Mouse (Mus musculus): ENCODE results near the gene Map7.

The Map7 gene

GRCm38 (mm10) chr10:20152131-20152530 is 3.9 kb downstream of the Map7 start:
- DNase-seq (ENCODE audit: extremely low spot score, low read depth, low spot score), result no peak

- DNase-seq (ENCODE audit: extremely low spot score, low read depth, low spot score), result no peak
Measured at GRCm38 (mm10) chr10:20153507-20153906, 5.2 kb downstream of the Map7 start.

GRCm38 (mm10) chr10:20155401-20155800 is 7.1 kb downstream of the Map7 start:
- no peak for DNase-seq (ENCODE audit: extremely low spot score, low read depth, low spot score)

DNA sequence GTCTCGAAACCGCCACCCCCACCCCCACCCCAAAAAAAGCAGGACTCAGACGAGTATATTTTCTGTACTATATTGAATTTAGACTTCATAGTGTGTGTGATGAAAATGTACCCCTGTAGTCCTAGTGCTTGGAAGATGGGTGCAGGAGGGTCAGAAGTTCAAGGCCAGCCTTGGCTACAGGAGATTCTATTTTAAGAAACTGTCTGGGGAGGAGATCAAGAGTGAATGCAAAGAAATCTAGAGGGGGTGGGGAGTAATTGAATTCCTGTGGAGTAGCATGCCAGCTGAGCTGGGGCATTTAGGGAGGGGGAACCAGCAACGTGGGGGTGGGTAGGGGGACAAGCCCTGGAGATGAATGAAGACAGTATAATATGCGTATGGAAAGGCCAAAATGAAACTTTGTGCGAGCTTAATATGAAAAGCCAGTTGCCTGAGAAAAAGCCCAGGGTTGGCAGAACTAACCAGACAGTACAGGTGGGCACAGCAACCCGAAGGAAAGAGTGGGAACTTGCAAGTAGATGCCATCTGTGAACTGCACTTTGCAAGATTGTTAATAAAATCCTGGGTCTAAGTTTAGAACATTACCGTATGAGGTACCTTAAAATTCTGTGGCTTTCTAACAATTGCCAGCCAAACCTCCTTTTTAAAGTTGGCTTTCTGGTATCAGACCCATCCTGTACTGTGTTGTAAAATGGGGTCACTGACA is 8.9 kb downstream of the Map7 start:
- DNase-seq (ENCODE audit: extremely low spot score, low read depth, low spot score), result no peak

DNA sequence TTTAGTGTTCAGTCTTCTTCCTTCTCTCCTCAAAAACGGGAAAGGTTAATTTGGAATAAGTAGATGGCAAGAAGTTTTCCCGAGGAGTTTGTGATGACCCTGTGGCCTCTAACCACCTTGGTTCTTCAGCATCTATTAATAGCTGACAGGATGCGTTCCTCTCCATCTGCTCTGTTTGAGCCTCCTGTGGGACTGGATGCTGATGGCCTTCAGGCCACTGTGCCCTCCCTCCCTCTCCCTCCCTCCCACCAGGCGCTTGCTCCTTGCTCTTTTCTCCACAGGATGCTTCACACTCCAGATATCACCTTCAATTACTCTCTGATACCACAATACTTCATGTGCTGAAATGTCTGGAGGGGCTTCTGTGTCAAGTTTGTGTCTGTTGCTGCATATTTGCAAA is 10.5 kb downstream of the Map7 start:
- DNase-seq (ENCODE audit: extremely low spot score, low read depth, low spot score), result no peak

GRCm38 (mm10) chr10:20159308-20159707 is 11.0 kb downstream of the Map7 start:
- no peak for DNase-seq (ENCODE audit: extremely low spot score, low read depth, low spot score)

- no peak for DNase-seq (ENCODE audit: extremely low spot score, low read depth, low spot score)
Measured at GRCm38 (mm10) chr10:20160914-20161313, 12.6 kb downstream of the Map7 start.

DNA sequence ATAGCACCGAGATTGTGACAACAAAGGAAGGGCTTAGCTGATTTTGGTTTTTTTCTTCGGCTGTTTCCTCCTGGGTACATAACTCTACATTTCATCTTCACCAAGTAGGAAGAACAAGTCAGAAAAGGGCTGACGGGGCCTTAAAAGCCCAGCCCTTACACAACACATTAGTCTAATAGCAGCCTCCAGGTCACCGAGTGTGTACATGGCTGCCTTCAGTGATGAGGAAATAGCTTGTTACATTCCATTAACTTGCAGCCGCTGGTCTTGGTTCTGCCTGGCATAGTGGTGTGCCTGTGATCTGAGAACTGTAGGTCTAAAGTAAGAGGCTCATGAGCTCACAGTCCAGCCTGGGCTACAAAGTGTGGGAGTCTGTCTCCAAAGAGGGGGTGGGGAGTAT is 16.5 kb downstream of the Map7 start:
- DNase-seq (ENCODE audit: extremely low spot score, low read depth, low spot score), result no peak

DNA sequence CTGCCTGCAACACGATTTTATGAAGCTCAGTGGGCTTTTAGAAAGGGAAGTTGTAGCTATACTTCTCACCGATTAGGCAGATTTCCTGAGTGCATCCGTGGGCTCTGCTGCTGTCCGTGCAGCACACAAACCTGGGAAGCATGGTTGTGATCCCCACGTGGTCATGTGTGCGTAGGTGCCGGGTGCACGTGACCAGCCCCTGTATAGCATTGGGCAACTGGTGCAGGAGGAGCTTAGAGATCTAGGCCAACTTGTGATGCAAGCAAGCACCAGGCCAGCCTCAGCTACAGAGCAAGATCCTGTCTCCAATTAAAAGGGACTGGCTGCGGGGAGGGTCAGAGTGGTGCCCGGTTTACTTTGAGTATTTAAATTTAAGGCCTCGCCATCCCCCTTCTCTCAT is 18.5 kb downstream of the Map7 start:
- DNase-seq (ENCODE audit: extremely low spot score, low read depth, low spot score), result no peak

DNA sequence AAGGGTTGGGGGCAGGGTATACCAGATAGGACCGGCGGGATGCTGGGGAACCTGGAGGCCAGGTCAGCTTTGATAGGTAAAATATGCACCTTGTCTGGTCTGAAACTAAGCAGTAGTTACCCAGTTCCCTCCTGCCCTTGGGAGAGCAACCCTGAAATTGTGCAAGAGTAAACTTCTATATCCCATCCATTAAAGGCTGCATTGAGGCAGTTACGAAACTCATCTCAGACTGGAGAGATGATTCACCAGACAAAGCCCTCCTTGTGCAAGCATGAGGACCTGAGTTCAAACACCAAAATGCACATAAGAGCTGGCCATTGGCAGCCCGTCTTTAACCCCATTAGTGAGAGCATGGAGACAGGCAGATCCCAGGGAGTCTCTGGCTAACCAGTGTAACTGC is 19.2 kb downstream of the Map7 start:
- DNase-seq (ENCODE audit: extremely low spot score, low read depth, low spot score), result no peak

DNA sequence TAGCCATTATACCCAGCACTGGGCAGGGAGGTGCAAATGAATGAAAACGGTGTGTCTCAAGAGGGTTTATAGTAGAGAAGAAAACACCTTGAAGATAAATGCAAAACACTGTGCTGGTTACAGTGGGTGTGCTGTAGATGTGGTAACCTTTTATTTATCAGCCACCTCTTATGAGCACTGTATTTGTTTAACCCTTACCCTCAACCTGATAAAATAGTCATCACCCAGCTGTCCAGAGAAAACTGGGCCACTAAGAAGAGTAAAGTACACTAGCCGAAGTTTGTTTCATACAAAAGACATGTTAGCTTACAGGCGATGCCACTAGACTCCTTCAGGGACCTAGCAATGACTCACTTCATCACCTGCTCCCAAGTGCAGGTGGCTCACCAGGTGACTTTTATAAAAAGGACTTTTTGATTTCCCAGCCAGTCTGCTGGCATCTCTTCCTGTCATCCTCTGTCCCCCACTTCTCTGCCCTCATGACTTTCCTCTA is 21.0 kb downstream of the Map7 start:
- DNase-seq (ENCODE audit: extremely low spot score, low read depth, low spot score), result no peak

GRCm38 (mm10) chr10:20169927-20170604 is 21.8 kb downstream of the Map7 start:
- no peak for DNase-seq (ENCODE audit: extremely low spot score, low read depth, low spot score)

DNA sequence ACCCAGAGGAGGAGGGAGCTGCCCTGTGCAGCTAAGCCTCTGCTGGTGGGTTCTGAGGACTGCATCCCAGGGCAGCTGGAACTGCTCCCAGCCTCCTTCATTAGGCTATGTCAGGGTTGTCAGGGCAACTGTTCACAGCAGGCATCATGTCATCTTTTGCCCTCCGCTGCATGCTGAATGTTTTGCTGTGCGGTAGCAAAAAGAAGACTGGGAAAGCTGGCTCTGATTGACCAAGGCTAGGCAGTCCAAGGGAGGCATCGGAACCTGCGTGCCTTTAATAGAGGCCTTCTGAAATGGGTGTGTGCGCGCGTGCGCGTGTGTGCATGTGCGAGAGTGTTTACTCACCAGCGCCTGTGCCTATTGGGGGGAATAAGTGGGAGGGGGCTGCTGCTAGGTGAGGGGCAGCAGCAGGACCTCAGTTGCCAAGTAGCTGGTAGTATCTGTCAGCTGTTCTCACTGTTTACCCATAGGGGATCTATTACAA is 22.4 kb downstream of the Map7 start:
- no peak for DNase-seq (ENCODE audit: extremely low spot score, low read depth, low spot score)

- DNase-seq (ENCODE audit: extremely low spot score, low read depth, low spot score), result no peak
Measured at GRCm38 (mm10) chr10:20171209-20171608, 22.9 kb downstream of the Map7 start.

- DNase-seq (ENCODE audit: extremely low spot score, low read depth, low spot score), result no peak
Measured at GRCm38 (mm10) chr10:20171756-20172155, 23.5 kb downstream of the Map7 start.

DNA sequence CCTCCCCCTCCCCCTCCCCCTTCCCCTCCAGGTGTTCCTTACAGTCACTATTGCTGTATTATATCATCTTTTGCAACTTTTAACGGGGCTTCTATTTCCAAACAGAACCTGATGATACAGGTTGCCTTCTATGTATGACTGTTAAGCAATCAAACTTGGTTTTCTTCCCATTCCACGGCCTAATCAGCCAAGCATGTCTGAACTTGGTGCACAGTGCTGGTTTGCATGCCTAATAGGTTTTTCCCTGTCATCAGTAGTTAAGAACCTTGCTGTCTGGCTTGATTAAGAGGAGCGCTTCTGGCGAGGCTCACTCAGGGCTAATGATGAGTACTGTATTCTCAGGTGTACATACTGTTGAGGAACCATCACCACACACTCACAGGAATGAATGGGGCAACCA is 25.5 kb downstream of the Map7 start:
- no peak for DNase-seq (ENCODE audit: extremely low spot score, low read depth, low spot score)

DNA sequence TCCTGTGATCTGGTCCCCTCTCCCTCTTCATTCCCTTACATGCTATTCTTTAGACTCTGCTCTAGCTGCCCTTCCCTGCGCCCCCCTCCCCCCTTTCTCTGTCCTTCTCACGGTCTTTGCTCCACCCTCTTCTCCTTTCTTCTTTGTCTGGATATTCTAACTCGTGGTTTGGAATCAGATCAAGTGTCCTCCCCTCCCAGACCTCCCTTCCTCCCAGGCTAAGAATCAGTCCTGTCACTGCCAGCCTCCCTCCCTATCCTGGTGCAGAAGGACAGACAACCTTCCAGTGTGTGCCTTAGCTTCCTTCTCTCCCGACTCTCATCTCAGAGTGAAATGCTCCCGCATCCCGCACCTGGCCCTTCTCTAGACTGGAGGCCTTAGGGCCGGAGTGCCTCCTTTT is 27.8 kb downstream of the Map7 start:
- DNase-seq (ENCODE audit: extremely low spot score, low read depth, low spot score), result no peak

DNA sequence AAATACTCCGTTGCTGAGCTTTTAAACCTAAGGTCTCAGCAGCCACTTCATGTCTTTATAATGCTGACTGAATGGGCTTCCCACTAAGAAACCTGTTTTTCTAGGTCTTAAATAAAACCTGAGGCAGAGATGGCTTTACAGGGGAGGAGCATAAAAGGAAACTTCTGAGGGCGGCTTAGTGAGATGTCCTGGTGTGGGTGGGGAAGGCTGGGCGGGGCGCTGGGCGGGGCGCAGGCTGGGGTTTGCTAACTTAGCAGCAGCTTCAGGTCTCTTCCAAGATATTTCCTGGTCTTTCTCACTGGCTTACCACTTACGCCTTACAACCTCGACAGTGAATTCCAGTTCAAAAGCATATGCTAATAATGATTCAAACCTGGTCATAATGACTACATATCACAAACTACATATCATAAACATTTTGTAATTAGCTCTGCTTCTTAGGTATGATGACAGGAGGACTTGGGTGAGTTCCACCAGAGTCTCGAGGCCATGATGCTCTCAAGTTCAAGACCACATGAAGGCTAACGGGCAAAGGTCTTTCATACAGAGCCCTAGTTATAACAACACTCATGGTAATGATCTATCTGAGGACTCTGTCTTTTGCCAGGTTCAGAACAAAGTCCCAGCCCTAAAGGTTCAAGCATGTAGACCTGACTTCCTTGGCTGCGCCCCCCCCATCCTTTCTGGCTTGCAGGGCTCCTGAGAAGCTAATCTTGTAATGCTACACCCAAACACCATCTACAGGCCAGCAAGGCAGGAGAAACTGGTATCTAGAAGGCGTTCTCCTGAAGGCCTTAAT is 30.7 kb downstream of the Map7 start:
- DNase-seq (ENCODE audit: extremely low spot score, low read depth, low spot score), result no peak

DNA sequence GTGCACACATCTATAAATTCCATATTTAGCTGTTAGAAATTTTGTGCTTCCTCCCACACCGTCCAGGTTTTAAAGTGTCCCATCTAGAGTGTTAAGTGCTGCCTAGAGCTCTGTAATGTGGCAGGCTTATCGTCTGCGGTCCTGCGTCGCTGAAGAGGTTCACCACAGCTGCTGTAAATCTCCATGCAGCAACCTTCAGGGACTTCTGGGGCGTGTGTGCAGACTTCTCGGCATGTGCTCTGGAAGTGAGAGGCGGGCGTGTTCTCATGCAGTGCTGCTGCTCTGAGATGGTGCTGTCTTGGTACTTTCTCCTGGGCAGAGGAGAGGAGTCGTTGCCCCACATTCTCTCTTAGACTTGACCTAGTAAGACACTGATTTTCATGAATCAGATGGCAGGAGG is 32.9 kb downstream of the Map7 start:
- no peak for DNase-seq (ENCODE audit: extremely low spot score, low read depth, low spot score)

- no peak for DNase-seq (ENCODE audit: extremely low spot score, low read depth, low spot score)
Measured at GRCm38 (mm10) chr10:20181680-20182399, 33.6 kb downstream of the Map7 start.

GRCm38 (mm10) chr10:20184326-20184725 is 36.1 kb downstream of the Map7 start:
- DNase-seq (ENCODE audit: extremely low spot score, low read depth, low spot score), result no peak

Measured in hindlimb bud, embryonic 11.5 days (tissue).